Mouse (Mus musculus) T-helper 1 cell (primary cell): ENCODE measurements around the gene Gadd45g.

Experiments
- in situ Hi-C: fragments of 300-600 bp; cut with MboI, MseI; formaldehyde crosslinking; loops from one replicate; pipeline ENCODE4 v1.15.1; 2025; ENCODE audit warnings: high pct_unique_total_duplicates

Gene Gadd45g

GRCm38 (mm10) chr13:51881271-51882128, 35.0 kb downstream of the Gadd45g start:
- in situ Hi-C loops = no loop called here

GRCm38 (mm10) chr13:51882218-51882617, 35.7 kb downstream of the Gadd45g start:
- in situ Hi-C loops = no loop called here

- in situ Hi-C loops = no loop called here
Measured at GRCm38 (mm10) chr13:51884250-51884649, 37.8 kb downstream of the Gadd45g start.

GRCm38 (mm10) chr13:51885594-51885993, 39.1 kb downstream of the Gadd45g start:
- in situ Hi-C loops = no loop called here

GRCm38 (mm10) chr13:51886085-51886484, 39.6 kb downstream of the Gadd45g start:
- in situ Hi-C loops = no loop called here

- in situ Hi-C loops = no loop called here
Measured at GRCm38 (mm10) chr13:51886723-51887122, 40.2 kb downstream of the Gadd45g start.

GRCm38 (mm10) chr13:51888426-51888825, 41.9 kb downstream of the Gadd45g start:
- in situ Hi-C loops = no loop called here

GRCm38 (mm10) chr13:51891825-51892532, 45.5 kb downstream of the Gadd45g start:
- in situ Hi-C loops = no loop called here

GRCm38 (mm10) chr13:51897579-51897978, 51.1 kb downstream of the Gadd45g start:
- in situ Hi-C loops = no loop called here
